Mouse (Mus musculus) adrenal gland, adult (tissue): ENCODE measurements around the gene Hcls1.

Source experiments
- DNase-seq, 2 experiments: peaks; one replicate each; pipeline ENCODE4 v3.0.0; 2022 to 2023; ENCODE audit warnings: low spot score in 1 of 2; ENCODE audit not compliant: inconsistent age in 2 of 2

Gene Hcls1

DNA sequence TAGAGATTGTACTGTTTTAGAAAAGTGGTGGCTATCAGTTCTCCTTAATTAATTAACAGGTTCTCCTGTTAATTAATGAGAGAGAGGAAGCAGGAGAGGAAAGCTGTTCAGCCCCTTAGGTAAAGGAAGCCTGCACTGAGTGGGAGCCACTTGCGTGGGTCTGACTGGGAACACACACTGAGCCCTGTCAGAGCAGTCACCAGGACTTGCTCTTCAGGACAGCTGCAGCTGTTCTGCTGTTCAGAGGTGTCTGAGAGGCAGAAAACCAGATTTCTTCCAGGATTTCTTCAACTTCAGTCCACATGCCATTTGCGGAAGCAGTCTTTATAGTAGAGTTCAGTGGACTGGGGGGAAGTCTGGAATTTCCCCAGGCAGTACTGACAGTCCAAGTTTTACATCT, 52.6 kb downstream of the Hcls1 start:
- no peak for DNase-seq

DNA sequence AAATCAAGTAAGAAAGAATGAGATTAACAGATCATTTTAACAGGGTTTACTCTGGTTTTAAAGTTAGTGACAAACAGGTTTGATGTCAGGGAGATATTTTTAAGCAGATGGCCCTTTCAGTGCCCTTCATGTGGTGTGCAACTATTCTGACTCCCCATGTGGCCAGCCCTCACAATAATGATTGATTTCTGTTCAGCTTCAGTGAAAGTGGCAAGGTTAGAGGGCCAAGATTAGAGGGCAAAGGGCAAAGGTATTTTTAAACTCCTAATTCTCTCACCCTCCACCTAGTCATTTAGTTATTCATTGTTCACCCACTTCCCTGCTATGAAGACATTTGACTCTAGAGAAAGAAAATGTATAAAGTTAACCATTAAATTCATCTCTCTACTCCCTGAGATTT, 53.3 kb downstream of the Hcls1 start:
- no peak for DNase-seq

DNA sequence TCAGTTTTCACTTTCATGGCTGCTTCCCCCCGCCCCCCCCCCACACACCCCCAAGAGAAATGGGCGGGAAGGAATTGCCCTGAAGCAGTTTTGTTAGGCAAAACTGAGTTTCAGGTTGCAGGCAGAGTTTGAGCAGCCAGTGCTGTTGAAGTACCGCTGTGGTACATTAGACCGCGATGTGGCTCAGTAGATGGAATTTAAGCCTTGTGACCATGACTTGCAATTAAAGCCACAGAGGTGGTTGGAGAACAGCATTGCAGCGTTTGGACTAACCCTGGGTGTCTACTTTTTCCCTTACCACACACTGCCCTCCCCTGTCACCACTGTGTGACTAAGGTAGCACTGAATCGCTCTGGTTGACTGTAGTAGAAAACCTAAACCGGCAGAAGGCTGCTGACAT, 54.7 kb downstream of the Hcls1 start:
- DNase-seq: no peak

DNA sequence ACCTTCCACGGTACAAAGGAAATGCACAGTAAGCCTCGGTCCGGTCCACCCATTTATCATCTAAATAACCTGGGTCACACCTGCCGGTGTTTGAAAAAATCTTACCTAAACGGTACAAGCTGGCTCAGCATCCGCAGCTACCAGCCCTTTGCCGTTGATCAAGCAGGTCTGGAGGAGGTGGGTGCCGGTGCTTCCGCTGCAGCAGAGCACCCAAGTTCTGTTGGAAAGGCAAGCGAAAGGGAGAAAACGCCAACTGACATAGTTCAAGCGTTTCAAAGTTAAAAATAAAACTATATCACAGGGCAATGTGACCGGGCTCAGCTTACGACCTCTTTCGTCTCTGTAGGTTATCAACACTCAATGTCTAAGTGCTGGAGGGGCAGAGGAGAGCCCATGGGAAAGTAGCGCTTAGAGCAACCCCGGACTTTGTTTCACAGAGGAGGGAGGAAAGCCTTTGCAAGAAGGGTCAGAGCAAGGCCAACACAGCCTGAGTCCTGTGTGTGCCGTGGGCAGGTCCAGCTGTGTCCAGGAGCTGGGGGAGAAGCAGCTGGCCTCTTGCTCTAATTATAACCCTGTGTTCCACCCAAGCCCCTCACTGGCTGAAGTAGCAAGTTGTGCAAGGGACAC, 55.3 kb downstream of the Hcls1 start, which contains the start of gene Fbxo40:
TSS of gene Fbxo40 (minus strand) at position 469 of the 627 bp plus-strand sequence.
- no peak for DNase-seq

DNA sequence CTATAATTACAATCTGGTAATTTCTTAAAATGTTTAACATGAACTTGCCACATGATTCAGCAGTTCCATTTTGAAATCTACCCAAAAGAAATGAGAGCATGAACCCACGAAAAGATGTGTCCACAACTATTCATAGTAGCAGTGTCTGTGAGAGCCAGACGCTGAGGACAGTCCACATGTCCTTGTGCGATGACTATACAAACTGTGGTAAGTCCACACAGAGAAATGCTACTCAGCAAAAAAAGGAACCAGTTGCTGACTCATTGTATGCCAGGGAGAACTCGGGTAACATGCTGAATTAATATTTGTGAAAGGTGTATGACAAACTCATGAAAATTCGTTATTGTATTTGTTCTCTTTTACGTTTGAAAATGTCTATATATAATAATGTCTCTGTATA, 62.9 kb downstream of the Hcls1 start:
- peak in 1 of 2 experiments; percentile 50 for DNase-seq

DNA sequence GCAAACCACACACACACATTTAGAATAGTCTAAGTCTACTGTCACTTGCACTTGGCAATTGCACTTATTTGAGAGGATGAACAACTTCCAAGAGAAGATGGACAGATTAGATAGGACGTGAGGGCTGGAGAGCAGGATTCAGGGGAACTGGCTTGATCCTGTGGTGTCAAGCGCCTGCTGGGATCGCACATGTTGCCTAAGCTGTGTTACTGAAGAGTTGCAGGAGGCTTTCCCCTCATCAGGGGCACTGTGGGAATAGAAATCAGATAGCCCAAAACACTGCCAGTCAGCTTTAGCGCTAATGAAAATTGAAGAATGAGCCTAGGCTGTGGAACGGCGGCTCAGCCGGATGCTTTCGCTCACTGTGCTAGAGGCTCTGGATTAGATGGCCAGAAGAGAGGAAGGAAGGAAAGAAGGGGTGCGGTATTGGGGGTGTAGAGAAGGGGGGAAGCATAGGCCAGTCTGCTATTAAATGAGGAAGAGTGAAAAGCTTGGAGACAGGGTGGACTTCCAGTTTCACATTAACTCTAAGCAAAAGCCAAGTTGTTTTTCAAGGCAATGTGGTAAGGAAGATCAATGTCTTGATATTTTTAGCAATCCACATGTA, 64.7 kb downstream of the Hcls1 start:
- DNase-seq: no peak

DNA sequence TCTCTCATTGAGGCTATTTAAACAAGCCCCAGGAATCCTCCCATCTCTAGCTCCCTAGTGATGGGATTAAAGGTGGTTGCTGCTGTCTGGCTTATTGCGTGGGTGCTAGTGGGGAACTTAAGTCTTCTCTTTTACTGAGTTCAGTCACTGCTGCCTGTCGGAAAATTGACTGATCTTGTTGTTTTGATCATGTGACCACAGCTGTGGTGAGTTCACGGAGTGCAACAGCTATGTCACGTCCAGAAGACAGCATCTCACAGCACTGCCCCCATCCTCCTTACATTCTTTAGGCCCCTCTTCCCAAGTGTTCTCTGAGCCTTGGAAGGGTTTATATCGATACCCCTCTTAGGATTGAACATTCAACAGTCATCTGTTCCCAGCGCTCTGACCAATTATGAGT, 74.5 kb downstream of the Hcls1 start:
- no peak for DNase-seq

DNA sequence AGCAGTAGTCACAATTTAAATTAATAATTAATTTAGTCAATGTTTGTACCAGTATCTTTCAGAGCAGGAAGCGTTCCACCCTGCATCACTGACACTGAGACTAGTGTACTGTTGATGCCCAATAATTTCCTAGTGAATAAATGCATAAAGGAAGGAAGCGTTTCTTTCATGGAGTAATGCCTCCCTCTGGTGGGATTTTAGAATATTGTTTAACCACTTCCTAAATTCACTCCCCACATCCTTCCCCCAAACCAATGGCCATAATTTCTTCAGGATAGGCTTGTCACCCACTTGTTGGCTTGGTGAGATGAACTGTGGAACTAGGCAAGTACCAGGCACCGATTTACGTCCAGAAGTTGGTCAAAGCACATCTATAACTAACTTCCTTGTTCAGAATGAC, 75.6 kb downstream of the Hcls1 start:
- peak; percentile 21 to 87 for DNase-seq

DNA sequence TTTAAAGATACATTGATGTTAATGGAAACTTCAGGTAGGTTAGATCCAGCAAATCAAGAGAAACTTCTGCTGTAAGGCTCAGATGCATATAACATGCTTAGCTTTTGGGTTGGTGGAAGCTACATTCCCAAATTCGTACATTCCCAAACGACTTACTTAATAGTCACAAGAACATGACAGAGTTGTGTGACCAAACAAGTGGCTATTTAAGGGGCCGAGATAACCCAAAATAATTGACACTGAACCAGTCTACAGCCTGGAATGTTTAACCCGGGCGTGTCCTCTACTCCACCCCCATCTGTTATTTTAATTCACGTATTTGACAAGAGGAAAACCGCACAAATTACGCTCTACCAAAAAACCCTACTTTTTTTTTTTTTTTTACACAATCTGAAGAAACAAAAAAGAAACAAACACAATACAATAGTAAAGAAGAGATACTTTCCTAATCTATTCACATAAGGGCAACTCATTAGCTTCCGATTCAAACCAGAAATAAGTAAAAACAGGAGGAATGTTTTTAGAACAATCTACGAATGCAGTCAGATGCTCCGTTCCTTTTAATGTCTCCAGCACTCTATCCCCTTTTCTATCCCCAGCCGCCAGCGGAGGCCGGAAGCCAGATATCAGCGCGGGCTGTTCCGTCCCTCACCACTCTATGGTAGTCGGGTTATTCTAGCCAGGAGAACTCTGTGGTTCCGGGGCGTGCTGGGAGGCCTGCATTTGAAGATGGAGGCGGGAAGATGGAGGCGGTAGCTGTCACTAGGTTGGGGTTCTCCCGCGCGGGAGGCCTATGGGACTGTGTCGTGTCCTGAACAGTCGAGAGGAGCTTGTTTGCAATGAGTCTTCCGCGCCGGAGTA, 76.5 kb downstream of the Hcls1 start, which contains the start of gene Polq:
TSS of gene Polq (plus strand) at position 726 of the 861 bp plus-strand sequence.
- peak; percentile 93 to 98 for DNase-seq

DNA sequence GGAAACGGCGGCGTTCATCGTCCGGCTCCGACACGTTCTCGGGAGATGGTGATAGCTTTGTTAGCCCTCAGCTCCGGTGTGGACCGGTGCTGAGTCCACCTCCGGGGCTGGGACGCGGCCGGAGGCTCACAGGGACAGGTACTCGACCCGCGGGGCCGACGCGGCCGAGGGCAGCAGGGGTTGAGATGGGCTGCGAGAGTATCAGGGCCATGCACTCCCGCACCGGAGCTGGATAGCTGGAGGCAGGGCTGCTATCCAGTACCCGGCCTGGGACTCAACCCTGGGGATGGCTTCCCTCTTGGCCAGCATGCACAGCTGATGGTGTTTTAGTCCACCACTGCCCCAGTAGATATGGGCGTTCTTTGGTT, 77.1 kb downstream of the Hcls1 start:
- DNase-seq: no peak

DNA sequence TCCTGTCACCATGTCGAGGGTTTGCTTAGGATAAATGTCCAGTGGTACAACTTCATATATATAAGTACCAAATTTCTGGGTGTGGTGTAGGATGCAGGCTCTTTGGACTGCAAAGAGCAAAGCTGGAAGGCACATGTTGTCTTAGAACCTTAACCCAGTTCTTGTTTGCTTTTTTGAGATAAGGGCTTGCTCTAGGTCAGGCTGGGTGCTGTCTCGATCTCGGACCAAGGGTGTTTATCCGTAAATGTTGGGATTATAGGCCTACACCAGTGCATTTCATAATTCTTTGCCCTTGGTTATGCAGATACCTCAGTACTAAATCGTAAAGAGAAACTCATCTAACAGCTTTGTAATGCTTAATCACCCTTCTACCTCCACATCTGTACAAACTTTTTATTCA, 77.6 kb downstream of the Hcls1 start:
- DNase-seq: no peak
